Mouse (Mus musculus) MEL (cell line): ENCODE measurements at regions not wholly inside any gene's neighbourhood (a gene's known extent, or its start where the extent isn't known, plus 50 kb on each side); places are given as distances from the start of the nearest gene placed in this dataset.
"Not testable (repeated sequence)": the region's sequence is repeated elsewhere in the genome, so short reads cannot be mapped to it uniquely, and the experiment has no call there.

Experiments used
- DNase-seq: peaks from one replicate; pipeline ENCODE4 v3.0.0; 2011; ENCODE audit warnings: low read depth, low spot score
- H3K27ac ChIP-seq: 2 replicates; pipeline ENCODE4 v1.5.1; 2012; ENCODE audit warnings: low read depth, mild to moderate bottlenecking, control low read depth, low read length, moderate library complexity; ENCODE audit not compliant: control insufficient read depth
- H3K27me3 ChIP-seq, 2 experiments: fragments of 150-350 bp in 1 of 2; sonication (generic) in 1 of 2; 2 replicates each; pipeline ENCODE4 v1.6.1; 2012; ENCODE audit warnings: low read length in 2 of 2, mild to moderate bottlenecking in 2 of 2, improper control_type of control experiment in 1 of 2, moderate library complexity in 1 of 2; ENCODE audit not compliant: insufficient read depth in 2 of 2, control insufficient read depth in 1 of 2
- H3K36me3 ChIP-seq, 2 experiments: 2 replicates each; pipeline ENCODE4 v1.6.1; 2012 to 2014; ENCODE audit warnings: low read length in 2 of 2, improper control_type of control experiment in 1 of 2, inconsistent platforms in 1 of 2, mild to moderate bottlenecking in 1 of 2; ENCODE audit not compliant: insufficient read depth in 2 of 2, control insufficient read depth in 1 of 2
- H3K4me1 ChIP-seq, 2 experiments: fragments of 150-350 bp in 1 of 2; sonication (generic) in 1 of 2; 2 replicates each; pipeline ENCODE4 v1.6.1; 2012; ENCODE audit warnings: low read length in 2 of 2, improper control_type of control experiment in 1 of 2, mild to moderate bottlenecking in 1 of 2; ENCODE audit not compliant: insufficient read depth in 2 of 2, control insufficient read depth in 1 of 2
- H3K4me3 ChIP-seq, 2 experiments: fragments of 150-350 bp in 1 of 2; sonication (generic) in 1 of 2; 2 replicates each; pipeline ENCODE4 v1.5.1; 2012; ENCODE audit warnings: low read depth in 2 of 2, low read length in 2 of 2, mild to moderate bottlenecking in 2 of 2, moderate library complexity in 2 of 2, control low read depth in 1 of 2, improper control_type of control experiment in 1 of 2; ENCODE audit not compliant: control insufficient read depth in 1 of 2, insufficient read depth in 1 of 2
- H3K79me2 ChIP-seq: 2 replicates; pipeline ENCODE4 v1.6.1; 2012; ENCODE audit warnings: mild to moderate bottlenecking, low read length, moderate library complexity; ENCODE audit not compliant: control insufficient read depth, poor library complexity, insufficient read depth
- H3K9ac ChIP-seq: 2 replicates; pipeline ENCODE4 v1.6.1; 2012; ENCODE audit warnings: low read depth, mild to moderate bottlenecking, control low read depth, low read length, moderate library complexity; ENCODE audit not compliant: control insufficient read depth, poor library complexity, severe bottlenecking
- H3K9me3 ChIP-seq: fragments of 150-350 bp; sonication (generic); replicated peaks from 2 replicates; pipeline ENCODE4 v1.6.1; 2012; ENCODE audit warnings: mild to moderate bottlenecking, low read length, improper control_type of control experiment, moderate library complexity; ENCODE audit not compliant: insufficient read depth
- BHLHE40 ChIP-seq: IDR thresholded peaks from 2 replicates; pipeline ENCODE4 v1.6.1; 2012; ENCODE audit warnings: low read depth, mild to moderate bottlenecking, inconsistent platforms, low read length, improper control_type of control experiment, borderline replicate concordance
- CHD2 ChIP-seq: IDR thresholded peaks from 2 replicates; pipeline ENCODE4 v1.6.1; 2011; ENCODE audit warnings: low read length, improper control_type of control experiment
- CTCF ChIP-seq, 3 experiments: IDR thresholded peaks in 2 of 3; conservative IDR thresholded peaks in 1 of 3; 2 replicates each; pipeline ENCODE4 v1.5.1; 2011 to 2012; ENCODE audit warnings: low read length in 3 of 3, low read depth in 2 of 3, mild to moderate bottlenecking in 2 of 3, improper control_type of control experiment in 1 of 3, inconsistent platforms in 1 of 3, mixed read lengths in 1 of 3, moderate library complexity in 1 of 3; ENCODE audit not compliant: control insufficient read depth in 1 of 3, insufficient read depth in 1 of 3, poor library complexity in 1 of 3, severe bottlenecking in 1 of 3
- EP300 ChIP-seq, 2 experiments: IDR thresholded peaks; 2 replicates each; pipeline ENCODE4 v1.6.1; 2011; ENCODE audit warnings: improper control_type of control experiment in 2 of 2, low read length in 2 of 2, low read depth in 1 of 2, mild to moderate bottlenecking in 1 of 2
- ETS1 ChIP-seq: IDR thresholded peaks from 2 replicates; pipeline ENCODE4 v1.6.1; 2012; ENCODE audit warnings: low read depth, mild to moderate bottlenecking, inconsistent platforms, low read length, improper control_type of control experiment, moderate library complexity
- JUND ChIP-seq: IDR thresholded peaks from 2 replicates; pipeline ENCODE4 v1.6.1; 2011; ENCODE audit warnings: low read depth, mild to moderate bottlenecking, improper control_type of control experiment, low read length
- MAZ ChIP-seq: IDR thresholded peaks from 2 replicates; pipeline ENCODE4 v1.6.1; 2012; ENCODE audit warnings: low read depth, mild to moderate bottlenecking, inconsistent platforms, low read length, improper control_type of control experiment
- NELFE ChIP-seq: IDR thresholded peaks from 2 replicates; pipeline ENCODE4 v1.6.1; 2011; ENCODE audit warnings: low read depth, low read length, improper control_type of control experiment
- NRF1 ChIP-seq: IDR thresholded peaks from 2 replicates; pipeline ENCODE4 v1.6.1; 2014; ENCODE audit warnings: low read depth, mild to moderate bottlenecking, inconsistent platforms, low read length, improper control_type of control experiment, moderate library complexity; ENCODE audit not compliant: poor library complexity, insufficient read depth, severe bottlenecking
- POLR2A ChIP-seq, 2 experiments: IDR thresholded peaks; 2 replicates each; pipeline ENCODE4 v1.6.1; 2011 to 2012; ENCODE audit warnings: low read length in 2 of 2, mild to moderate bottlenecking in 2 of 2, control low read depth in 1 of 2, improper control_type of control experiment in 1 of 2, low read depth in 1 of 2, moderate library complexity in 1 of 2; ENCODE audit not compliant: control insufficient read depth in 1 of 2, insufficient read depth in 1 of 2, poor library complexity in 1 of 2
- POLR2AphosphoS2 ChIP-seq: IDR thresholded peaks from 2 replicates; pipeline ENCODE4 v1.6.1; 2011; ENCODE audit warnings: low read length, improper control_type of control experiment
- RAD21 ChIP-seq: IDR thresholded peaks from 2 replicates; pipeline ENCODE4 v1.6.1; 2011; ENCODE audit warnings: mild to moderate bottlenecking, low read depth, low read length, improper control_type of control experiment
- RCOR1 ChIP-seq: IDR thresholded peaks from 2 replicates; pipeline ENCODE4 v1.6.1; 2012; ENCODE audit warnings: low read depth, mild to moderate bottlenecking, inconsistent platforms, low read length, improper control_type of control experiment
- SIN3A ChIP-seq: IDR thresholded peaks from 2 replicates; pipeline ENCODE4 v1.6.1; 2012; ENCODE audit warnings: low read length, improper control_type of control experiment, inconsistent platforms
- SMC3 ChIP-seq: IDR thresholded peaks from 2 replicates; pipeline ENCODE4 v1.6.1; 2011; ENCODE audit warnings: low read depth, low read length, improper control_type of control experiment
- TAL1 ChIP-seq: IDR thresholded peaks from 2 replicates; pipeline ENCODE4 v1.6.1; 2012; ENCODE audit warnings: mild to moderate bottlenecking, inconsistent platforms, low read length, moderate library complexity, mixed read lengths
- UBTF ChIP-seq: IDR thresholded peaks from 2 replicates; pipeline ENCODE4 v1.6.1; 2012; ENCODE audit warnings: low read depth, mild to moderate bottlenecking, inconsistent platforms, low read length, improper control_type of control experiment, moderate library complexity, borderline replicate concordance; ENCODE audit not compliant: insufficient read depth
- USF2 ChIP-seq, 2 experiments: IDR thresholded peaks; 2 replicates each; pipeline ENCODE4 v1.6.1; 2011 to 2012; ENCODE audit warnings: improper control_type of control experiment in 2 of 2, low read length in 2 of 2, borderline replicate concordance in 1 of 2, inconsistent platforms in 1 of 2, low read depth in 1 of 2, mild to moderate bottlenecking in 1 of 2; ENCODE audit not compliant: insufficient read depth in 1 of 2
- ZC3H11A ChIP-seq: IDR thresholded peaks from 2 replicates; pipeline ENCODE4 v1.6.1; 2012; ENCODE audit warnings: low read depth, mild to moderate bottlenecking, inconsistent platforms, low read length, improper control_type of control experiment
- ZNF384 ChIP-seq: IDR thresholded peaks from 2 replicates; pipeline ENCODE4 v1.6.1; 2012; ENCODE audit warnings: low read depth, mild to moderate bottlenecking, inconsistent platforms, low read length, improper control_type of control experiment

- H3K79me2 ChIP-seq, result no peaks in the 10 kb centered on the region
- no peak overlapping the region for H3K9ac ChIP-seq
- no peaks in the 10 kb centered on the region for H3K36me3 ChIP-seq
- no peak overlapping the region for H3K4me3 ChIP-seq
- H3K4me1 ChIP-seq, result no peaks in the 10 kb centered on the region
- H3K9me3 ChIP-seq, result no peaks in the 10 kb centered on the region
- no peaks in the 10 kb centered on the region; a peak in 1 of 4 replicates for H3K27me3 ChIP-seq
- DNase-seq, result no peak
- peak; percentile 20; the same call in 1 of the 2 replicates for TF ChIP-seq SMC3
- TF ChIP-seq CTCF (IDR thresholded peaks at IDR 0.05 in 2 of 3, conservative IDR thresholded peaks at IDR 0.05 in 1 of 3; ENCODE audit: control insufficient read depth in 1 of 3, insufficient read depth in 1 of 3, low read depth in 2 of 3, low read length in 3 of 3, poor library complexity in 1 of 3, severe bottlenecking in 1 of 3), result peak in 1 of 3 experiments; percentile 7; a peak in 1 of 6 replicates
- TF ChIP-seq ZC3H11A, result no peak
- no peak overlapping the region for H3K27ac ChIP-seq
Measured at GRCm38 (mm10) chr1:152220804-152221565, 131.1 kb upstream of the 1700025G04Rik start.

GRCm38 (mm10) chr1:152219752-152220151, 129.8 kb upstream of the 1700025G04Rik start:
- not testable (repeated sequence) for H3K4me1 ChIP-seq, H3K79me2 ChIP-seq, H3K27me3 ChIP-seq, H3K4me3 ChIP-seq, H3K27ac ChIP-seq, DNase-seq, H3K36me3 ChIP-seq, H3K9ac ChIP-seq, H3K9me3 ChIP-seq

- H3K9me3 ChIP-seq, result no peaks in the 10 kb centered on the region
- no peak for DNase-seq
- TF ChIP-seq ETS1, result no peak
- TF ChIP-seq NELFE, result no peak
- no peak for TF ChIP-seq POLR2AphosphoS2
- TF ChIP-seq SIN3A, result no peak
- no peak for TF ChIP-seq USF2 (IDR thresholded peaks at IDR 0.05; ENCODE audit: borderline replicate concordance in 1 of 2, insufficient read depth in 1 of 2, low read depth in 1 of 2, low read length in 2 of 2)
- no peak for TF ChIP-seq CTCF (IDR thresholded peaks at IDR 0.05 in 2 of 3, conservative IDR thresholded peaks at IDR 0.05 in 1 of 3; ENCODE audit: control insufficient read depth in 1 of 3, insufficient read depth in 1 of 3, low read depth in 2 of 3, low read length in 3 of 3, poor library complexity in 1 of 3, severe bottlenecking in 1 of 3)
- no peak for TF ChIP-seq CHD2
- TF ChIP-seq POLR2A (IDR thresholded peaks at IDR 0.05; ENCODE audit: control insufficient read depth in 1 of 2, insufficient read depth in 1 of 2, low read depth in 1 of 2, low read length in 2 of 2, poor library complexity in 1 of 2), result no peak
- no peak for TF ChIP-seq RAD21
- TF ChIP-seq TAL1, result no peak
- no peak for TF ChIP-seq NRF1
- TF ChIP-seq BHLHE40, result no peak
- TF ChIP-seq ZNF384, result no peak
- TF ChIP-seq JUND, result no peak
- TF ChIP-seq UBTF, result no peak
- TF ChIP-seq MAZ, result no peak
- no peak for TF ChIP-seq RCOR1
- no peak for TF ChIP-seq EP300 (IDR thresholded peaks at IDR 0.05; ENCODE audit: low read depth in 1 of 2, low read length in 2 of 2)
- TF ChIP-seq ZC3H11A, result no peak
Measured at GRCm38 (mm10) chr1:152217404-152217803, 127.5 kb upstream of the 1700025G04Rik start.

More at GRCm38 (mm10) chr1:152217404-152217803, 127.5 kb upstream of the 1700025G04Rik start:
- Histone ChIP-seq H3K36me3 (no peaks in the 10 kb centered on the region), H3K9ac (no peak overlapping the region), H3K79me2 (no peaks in the 10 kb centered on the region), H3K4me3 (no peak overlapping the region), H3K4me1 (no peaks in the 10 kb centered on the region), H3K27me3 (no peaks in the 10 kb centered on the region; a peak in 2 of 4 replicates), H3K27ac (no peak overlapping the region)
